8 mouse cellular contexts compared by ENCODE assay signal in the genomic region with DNA sequence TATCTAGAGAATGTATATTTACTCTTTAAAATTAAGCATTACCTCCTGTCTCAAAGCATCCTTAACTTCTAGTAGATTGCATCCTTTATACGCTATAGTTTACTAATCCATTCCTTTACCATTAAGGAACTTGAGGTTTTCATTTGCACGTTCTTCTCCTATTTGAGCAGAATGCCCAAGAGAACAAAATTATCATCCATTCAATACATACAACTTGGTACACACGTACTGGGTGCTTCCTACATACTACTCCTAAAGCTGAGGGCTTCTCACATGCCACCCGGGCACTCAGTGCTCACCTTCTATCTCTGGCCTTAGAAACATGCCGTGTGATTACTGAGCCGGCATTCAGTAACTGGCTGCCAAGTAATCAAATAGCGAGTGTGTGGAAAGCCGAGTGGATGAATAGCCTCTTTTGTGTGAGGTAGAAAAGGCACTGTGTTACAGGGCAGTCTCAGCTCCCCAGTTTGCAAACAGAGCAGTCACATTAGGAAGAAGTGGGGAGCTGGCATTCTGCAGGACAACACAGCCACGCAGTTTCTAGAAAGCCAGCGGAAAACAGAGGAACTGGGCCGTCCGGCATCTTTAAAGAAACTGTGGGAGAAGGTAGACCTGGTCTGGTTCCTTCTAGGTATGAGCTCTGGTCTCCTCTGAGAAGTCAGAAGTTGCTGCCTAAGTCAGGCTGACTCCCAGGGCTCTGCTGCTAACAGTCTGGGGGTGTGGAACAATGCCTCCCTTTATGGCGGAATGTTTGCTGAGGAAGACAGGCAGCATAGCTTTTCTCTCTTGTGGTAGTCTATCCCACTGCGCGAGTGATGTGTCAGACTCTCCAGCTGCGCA. TPM values are rescaled to one million over a fixed set of nuclear protein-coding genes. Genes with fewer than 3 reads are reported as not detected.
DNase-seq lines count a peak whose midpoint lies in the region; ATAC-seq and TF ChIP-seq lines count a peak whose summit lies in the region.

No protein-coding gene starts in this region.

- no peak overlapping the region for H3K9ac ChIP-seq in heart, adult 2 months (ENCODE audit: low read depth, low read length)
- H3K9ac ChIP-seq in hindbrain, embryonic 13.5 days = peak overlapping the region; percentile 29; the same call in 1 of the 2 replicates
- H3K9ac ChIP-seq in midbrain, embryonic 13.5 days (replicated peaks) = peak overlapping the region; percentile 37; the same call in 1 of the 2 replicates

- no peaks in the 10 kb centered on the region for H3K36me3 ChIP-seq in heart, adult 2 months (ENCODE audit: control insufficient read depth, insufficient read depth, low read length)
- no peaks in the 10 kb centered on the region for H3K36me3 ChIP-seq in hindbrain, embryonic 13.5 days
- no peaks in the 10 kb centered on the region for H3K36me3 ChIP-seq in midbrain, embryonic 13.5 days

- intact Hi-C loops in heart, adult 2 months (cut with DNase I) = no loop called here

- H3K4me3 ChIP-seq in heart, adult 2 months = no peak overlapping the region
- H3K4me3 ChIP-seq in cortical plate, adult 2 months (ENCODE audit: insufficient read depth, low read length) = no peak overlapping the region; the same call in 1 of the 2 replicates
- peak overlapping the region; percentile 25 for H3K4me3 ChIP-seq in hindbrain, embryonic 13.5 days
- peak overlapping the region; percentile 18 for H3K4me3 ChIP-seq in midbrain, embryonic 13.5 days (replicated peaks)

- TF ChIP-seq POLR2A in heart, adult 2 months (IDR thresholded peaks at IDR 0.05; ENCODE audit: insufficient read depth, low read depth, low read length) = no peak
- TF ChIP-seq POLR2A in cortical plate, adult 2 months (IDR thresholded peaks at IDR 0.05; ENCODE audit: extremely low read depth, insufficient read depth, low read length) = no peak

- peak overlapping the region; percentile 44 for H3K4me2 ChIP-seq in hindbrain, embryonic 13.5 days
- H3K4me2 ChIP-seq in midbrain, embryonic 13.5 days (replicated peaks) = peak overlapping the region; percentile 44

- ATAC-seq in hindbrain, embryonic 13.5 days (ENCODE audit: low FRiP score) = peak; percentile 84
- ATAC-seq in midbrain, embryonic 13.5 days = peak; percentile 80

- no peaks in the 10 kb centered on the region for H3K4me1 ChIP-seq in heart, adult 2 months (ENCODE audit: control insufficient read depth, insufficient read depth, low read length)
- no peaks in the 10 kb centered on the region for H3K4me1 ChIP-seq in cortical plate, adult 2 months (ENCODE audit: control insufficient read depth, insufficient read depth, low read length)
- H3K4me1 ChIP-seq in hindbrain, embryonic 13.5 days (replicated peaks) = peaks cover 11% of the 10 kb centered on the region
- H3K4me1 ChIP-seq in midbrain, embryonic 13.5 days (replicated peaks) = peaks cover 14% of the 10 kb centered on the region

- WGBS in heart, adult 2 months = 41% methylated on average over 16 of the region's 16 CpGs
- WGBS in hindbrain, embryonic 13.5 days = 10% methylated on average over 16 of the region's 16 CpGs
- WGBS in midbrain, embryonic 13.5 days = 8% methylated on average over 16 of the region's 16 CpGs

- no peaks in the 10 kb centered on the region for H3K27me3 ChIP-seq in heart, adult 2 months (ENCODE audit: control insufficient read depth, insufficient read depth, low read length)
- 0 out of 2 replicates have a peak, but pooled peaks cover 4% of the 10 kb centered on the region for H3K27me3 ChIP-seq in hindbrain, embryonic 13.5 days
- H3K27me3 ChIP-seq in midbrain, embryonic 13.5 days = no peaks in the 10 kb centered on the region

- TF ChIP-seq EP300 in heart, adult 2 months (IDR thresholded peaks at IDR 0.05; ENCODE audit: insufficient read depth, low read depth, low read length) = no peak

- no peaks in the 10 kb centered on the region for H3K79me2 ChIP-seq in heart, adult 2 months (replicated peaks; ENCODE audit: control insufficient read depth, insufficient read depth, low read length)

- no peak for TF ChIP-seq CTCF in heart, adult 2 months (IDR thresholded peaks at IDR 0.05)
- TF ChIP-seq CTCF in cortical plate, adult 2 months (IDR thresholded peaks at IDR 0.05; ENCODE audit: extremely low read depth, insufficient read depth, low read length) = no peak

- H3K9me3 ChIP-seq in hindbrain, embryonic 13.5 days = 0 out of 2 replicates have a peak, but pooled peaks cover 4% of the 10 kb centered on the region
- 0 out of 2 replicates have a peak, but pooled peaks cover 2% of the 10 kb centered on the region for H3K9me3 ChIP-seq in midbrain, embryonic 13.5 days

- DNase-seq in heart, adult 11 months = peak; percentile 84
- DNase-seq in heart, adult 2 months = no peak
- no peak for DNase-seq in thymus, postnatal 14 days
- no peak for DNase-seq in cerebellum, adult 18-20 months
- DNase-seq in spleen, postnatal 14 days (ENCODE audit: low spot score in 2 of 2) = no peak

- no peak overlapping the region for H3K27ac ChIP-seq in heart, adult 2 months
- H3K27ac ChIP-seq in cortical plate, adult 2 months (ENCODE audit: insufficient read depth, low read length) = peak overlapping the region; percentile 68; the same call in 1 of the 2 replicates
- H3K27ac ChIP-seq in hindbrain, embryonic 13.5 days = peak overlapping the region; percentile 88
- peak overlapping the region; percentile 70 for H3K27ac ChIP-seq in midbrain, embryonic 13.5 days

RNA-seq across cellular contexts. Expression of a gene that starts 16.9 kb away (rescaled TPM):
- 10 to 100 TPM; 26.5 to 29.1 TPM for total RNA-seq in heart, adult 2 months (2021)
- polyA plus RNA-seq in heart, adult 2 months (2012; rRNA removed) = 6.8 and 7.8 TPM in 2 replicates
- 16.6 and 19.8 TPM in 2 replicates for polyA plus RNA-seq in cortical plate, adult 2 months (2012; rRNA removed)
- polyA plus RNA-seq in hindbrain, embryonic 13.5 days (2015; fragmentation: Nextera tagmentation; extraction: Ambion mirVana) = 14.8 and 15.3 TPM in 2 replicates
- polyA plus RNA-seq in midbrain, embryonic 13.5 days (2015; fragmentation: Nextera tagmentation; extraction: Ambion mirVana) = 9.4 and 11.8 TPM in 2 replicates

RNA-seq across cellular contexts. Expression of a gene that starts 28.2 kb away (rescaled TPM):
- 10 to 100 TPM; 55.1 to 60.4 TPM for total RNA-seq in heart, adult 2 months (2021)
- polyA plus RNA-seq in heart, adult 2 months (2012; rRNA removed) = 26.7 and 44.5 TPM in 2 replicates
- polyA plus RNA-seq in cortical plate, adult 2 months (2012; rRNA removed) = 96.8 and 99.2 TPM in 2 replicates
- 201 and 209 TPM in 2 replicates for polyA plus RNA-seq in hindbrain, embryonic 13.5 days (2015; fragmentation: Nextera tagmentation; extraction: Ambion mirVana)
- 202 and 208 TPM in 2 replicates for polyA plus RNA-seq in midbrain, embryonic 13.5 days (2015; fragmentation: Nextera tagmentation; extraction: Ambion mirVana)

RNA-seq across cellular contexts. Expression of a gene that starts 37.2 kb away (rescaled TPM):
- 10 to 100 TPM; 17.3 to 18.6 TPM for total RNA-seq in heart, adult 2 months (2021)
- polyA plus RNA-seq in heart, adult 2 months (2012; rRNA removed) = 23.6 and 25.7 TPM in 2 replicates
- 6.0 and 6.4 TPM in 2 replicates for polyA plus RNA-seq in cortical plate, adult 2 months (2012; rRNA removed)
- polyA plus RNA-seq in hindbrain, embryonic 13.5 days (2015; fragmentation: Nextera tagmentation; extraction: Ambion mirVana) = 2.4 TPM in 2 replicates
- 1.4 and 2.3 TPM in 2 replicates for polyA plus RNA-seq in midbrain, embryonic 13.5 days (2015; fragmentation: Nextera tagmentation; extraction: Ambion mirVana)

Comparison
In these comparisons a context has a peak if more than half of its experiments do, and no peak if none do; other contexts are left out.
1. H3K4me3 ChIP-seq: peak in hindbrain, embryonic 13.5 days (single experiment) and midbrain, embryonic 13.5 days (single experiment); none in heart, adult 2 months (single experiment) and cortical plate, adult 2 months (single experiment).